Mouse (Mus musculus) kidney, embryonic 15.5 days (tissue): ENCODE measurements around the gene Thyn1. TPM values are rescaled to one million over a fixed set of nuclear protein-coding genes. Genes with fewer than 3 reads are reported as not detected.

Source experiments
- ATAC-seq: fragments of 200-750 bp; cut with Nextera tagmentation; replicated peaks from 2 replicates; pipeline ENCODE4 v1.8.0; 2017; ENCODE audit warnings: moderate TSS enrichment; ENCODE audit not compliant: low FRiP score
- H3K27ac ChIP-seq: fragments of 300-500 bp; sonication (generic); 2 replicates; pipeline ENCODE4 v1.5.1; 2015; ENCODE audit warnings: mild to moderate bottlenecking, inconsistent platforms
- H3K27me3 ChIP-seq: fragments of 300-500 bp; sonication (generic); 2 replicates; pipeline ENCODE4 v1.6.1; 2015; ENCODE audit warnings: inconsistent platforms
- H3K36me3 ChIP-seq: fragments of 300-500 bp; sonication (generic); 2 replicates; pipeline ENCODE4 v1.6.1; 2015; ENCODE audit warnings: inconsistent platforms
- H3K4me1 ChIP-seq: fragments of 300-500 bp; sonication (generic); 2 replicates; pipeline ENCODE4 v1.6.1; 2015; ENCODE audit warnings: inconsistent platforms
- H3K4me2 ChIP-seq: fragments of 300-500 bp; sonication (generic); 2 replicates; pipeline ENCODE4 v1.6.1; 2015; ENCODE audit warnings: moderate library complexity, mild to moderate bottlenecking, inconsistent platforms
- H3K4me3 ChIP-seq: fragments of 300-500 bp; sonication (generic); replicated peaks from 2 replicates; pipeline ENCODE4 v1.5.1; 2015; ENCODE audit warnings: mild to moderate bottlenecking, inconsistent platforms
- H3K9ac ChIP-seq: fragments of 300-500 bp; sonication (generic); 2 replicates; pipeline ENCODE4 v1.6.1; 2015; ENCODE audit warnings: mild to moderate bottlenecking, inconsistent platforms
- H3K9me3 ChIP-seq: fragments of 300-500 bp; sonication (generic); replicated peaks from 2 replicates; pipeline ENCODE4 v1.6.1; 2016; ENCODE audit warnings: inconsistent platforms
- WGBS: fragments of 180-500 bp; shearing (Covaris S2); methylation state at CpG from one replicate; pipeline ENCODE4 v1.1.7; 2015; ENCODE audit warnings: mixed read lengths; 5-methylcytosine and 5-hydroxymethylcytosine counted together
- polyA plus RNA-seq: library from polyadenylated mRNA; unstranded; fragments of >200 nt; fragmentation: Nextera tagmentation; extraction: Ambion mirVana; gene quantifications from 2 replicates; pipeline ENCODE4 v1.2.1, GENCODE M21; 2015

The Thyn1 gene
- polyA plus RNA-seq, 1 experiment from 2014 or later = 156 TPM

- 87% methylated on average over 3 of the region's 3 CpGs for WGBS
- no peak for ATAC-seq
- no peak overlapping the region for H3K4me2 ChIP-seq
- no peaks in the 10 kb centered on the region for H3K9me3 ChIP-seq
- peaks cover 79% of the 10 kb centered on the region for H3K36me3 ChIP-seq
- H3K4me3 ChIP-seq = no peak overlapping the region
- no peak overlapping the region for H3K27ac ChIP-seq
- H3K27me3 ChIP-seq = no peaks in the 10 kb centered on the region
- peaks cover 14% of the 10 kb centered on the region for H3K4me1 ChIP-seq
- no peak overlapping the region for H3K9ac ChIP-seq
Observed at GRCm38 (mm10) chr9:27005231-27005630, 5.7 kb downstream of the Thyn1 start.

DNA sequence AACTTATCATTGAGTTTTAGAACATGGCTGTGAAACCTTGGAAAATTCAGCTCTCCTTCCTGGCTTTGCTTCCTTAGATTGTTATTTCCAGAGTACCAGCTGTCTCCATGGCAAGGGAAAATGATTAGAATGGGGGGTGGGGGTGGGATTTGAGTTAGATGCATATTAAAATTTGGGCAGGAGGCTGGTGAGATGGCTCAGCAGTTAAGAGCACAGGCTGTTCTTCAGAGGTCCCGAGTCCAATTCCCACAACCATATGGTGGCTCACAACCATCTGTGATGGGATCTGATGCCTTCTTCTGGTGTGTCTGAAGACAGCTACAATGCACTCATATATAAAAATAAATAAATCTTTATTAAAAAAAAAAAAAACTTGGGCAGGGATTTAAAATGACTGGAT is 6.4 kb downstream of the Thyn1 start:
- no peak overlapping the region for H3K4me2 ChIP-seq
- H3K4me3 ChIP-seq = no peak overlapping the region
- H3K4me1 ChIP-seq = peaks cover 7% of the 10 kb centered on the region
- WGBS = 84% methylated on average over 1 of the region's 1 CpGs
- ATAC-seq = no peak
- no peaks in the 10 kb centered on the region for H3K9me3 ChIP-seq
- H3K27ac ChIP-seq = no peak overlapping the region
- no peaks in the 10 kb centered on the region for H3K27me3 ChIP-seq
- no peak overlapping the region for H3K9ac ChIP-seq
- peaks cover 86% of the 10 kb centered on the region for H3K36me3 ChIP-seq

DNA sequence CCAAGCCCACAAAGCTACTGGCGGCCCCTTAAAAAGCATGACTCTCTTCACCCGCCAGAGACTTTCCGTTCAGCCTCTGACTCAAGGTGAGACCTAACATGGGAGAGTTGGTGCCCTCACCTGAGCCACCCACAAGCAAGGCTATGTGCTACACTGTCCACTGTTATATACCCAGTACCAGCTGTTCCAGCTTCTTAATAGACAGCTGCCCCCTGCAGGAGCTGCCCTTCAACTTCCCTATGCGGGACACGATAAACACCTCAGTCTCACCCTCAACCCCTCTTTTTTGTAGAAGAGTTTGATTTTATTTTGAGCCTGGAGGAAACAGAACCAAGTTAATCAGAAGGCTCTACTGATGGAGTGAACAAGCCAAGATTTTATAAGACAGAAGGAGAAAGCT is 7.4 kb downstream of the Thyn1 start:
- Histone ChIP-seq H3K4me1 (no peaks in the 10 kb centered on the region), H3K9me3 (no peaks in the 10 kb centered on the region), H3K9ac (no peak overlapping the region), H3K27me3 (no peaks in the 10 kb centered on the region), H3K36me3 (peaks cover 92% of the 10 kb centered on the region), H3K27ac (no peak overlapping the region), H3K4me2 (no peak overlapping the region), H3K4me3 (no peak overlapping the region)
- 96% methylated on average over 5 of the region's 5 CpGs for WGBS
- ATAC-seq = no peak

GRCm38 (mm10) chr9:27009231-27009630 is 9.7 kb downstream of the Thyn1 start:
- no peak overlapping the region for H3K4me2 ChIP-seq

GRCm38 (mm10) chr9:27011572-27011971 is 12.1 kb downstream of the Thyn1 start:
- no peaks in the 10 kb centered on the region for H3K4me1 ChIP-seq
- peaks cover 100% of the 10 kb centered on the region for H3K36me3 ChIP-seq
- ATAC-seq = no peak
- H3K27ac ChIP-seq = no peak overlapping the region
- WGBS = 91% methylated on average over 4 of the region's 4 CpGs
- H3K9ac ChIP-seq = no peak overlapping the region
- H3K4me2 ChIP-seq = no peak overlapping the region
- no peaks in the 10 kb centered on the region for H3K27me3 ChIP-seq
- H3K9me3 ChIP-seq = no peaks in the 10 kb centered on the region
- no peak overlapping the region for H3K4me3 ChIP-seq

More at GRCm38 (mm10) chr9:27009231-27009630, 9.7 kb downstream of the Thyn1 start:
- Histone ChIP-seq H3K9me3 (no peaks in the 10 kb centered on the region), H3K27me3 (no peaks in the 10 kb centered on the region), H3K4me3 (no peak overlapping the region), H3K9ac (no peak overlapping the region), H3K36me3 (peaks cover 100% of the 10 kb centered on the region), H3K27ac (no peak overlapping the region), H3K4me1 (no peaks in the 10 kb centered on the region)
- ATAC-seq = no peak
- 79% methylated on average over 5 of the region's 5 CpGs for WGBS

GRCm38 (mm10) chr9:27018961-27019360 is 19.5 kb downstream of the Thyn1 start:
- H3K9me3 ChIP-seq = no peaks in the 10 kb centered on the region
- H3K4me1 ChIP-seq = no peaks in the 10 kb centered on the region
- 95% methylated on average over 10 of the region's 10 CpGs for WGBS
- no peak overlapping the region for H3K27ac ChIP-seq
- no peak overlapping the region for H3K4me2 ChIP-seq
- H3K27me3 ChIP-seq = no peaks in the 10 kb centered on the region
- H3K9ac ChIP-seq = no peak overlapping the region
- H3K4me3 ChIP-seq = no peak overlapping the region
- peaks cover 72% of the 10 kb centered on the region for H3K36me3 ChIP-seq
- ATAC-seq = no peak

- H3K27ac ChIP-seq = no peak overlapping the region
- 87% methylated on average over 4 of the region's 4 CpGs for WGBS
- no peak overlapping the region for H3K4me2 ChIP-seq
- no peak for ATAC-seq
- H3K36me3 ChIP-seq = peaks cover 30% of the 10 kb centered on the region
- H3K4me3 ChIP-seq = no peak overlapping the region
- H3K9ac ChIP-seq = no peak overlapping the region
- peaks cover 25% of the 10 kb centered on the region for H3K4me1 ChIP-seq
- no peaks in the 10 kb centered on the region for H3K9me3 ChIP-seq
- H3K27me3 ChIP-seq = no peaks in the 10 kb centered on the region
Observed at GRCm38 (mm10) chr9:27023681-27024080, 24.2 kb downstream of the Thyn1 start.

- no peaks in the 10 kb centered on the region for H3K27me3 ChIP-seq
- 85% methylated on average over 1 of the region's 1 CpGs for WGBS
- no peak overlapping the region for H3K27ac ChIP-seq
- ATAC-seq = no peak
- H3K9ac ChIP-seq = no peak overlapping the region
- no peak overlapping the region for H3K4me3 ChIP-seq
- H3K36me3 ChIP-seq = peaks cover 18% of the 10 kb centered on the region
- no peaks in the 10 kb centered on the region for H3K9me3 ChIP-seq
- peaks cover 39% of the 10 kb centered on the region for H3K4me1 ChIP-seq
- peak overlapping the region; percentile 91; the same call in 1 of the 2 replicates for H3K4me2 ChIP-seq
Observed at GRCm38 (mm10) chr9:27026708-27027107, 27.2 kb downstream of the Thyn1 start.

DNA sequence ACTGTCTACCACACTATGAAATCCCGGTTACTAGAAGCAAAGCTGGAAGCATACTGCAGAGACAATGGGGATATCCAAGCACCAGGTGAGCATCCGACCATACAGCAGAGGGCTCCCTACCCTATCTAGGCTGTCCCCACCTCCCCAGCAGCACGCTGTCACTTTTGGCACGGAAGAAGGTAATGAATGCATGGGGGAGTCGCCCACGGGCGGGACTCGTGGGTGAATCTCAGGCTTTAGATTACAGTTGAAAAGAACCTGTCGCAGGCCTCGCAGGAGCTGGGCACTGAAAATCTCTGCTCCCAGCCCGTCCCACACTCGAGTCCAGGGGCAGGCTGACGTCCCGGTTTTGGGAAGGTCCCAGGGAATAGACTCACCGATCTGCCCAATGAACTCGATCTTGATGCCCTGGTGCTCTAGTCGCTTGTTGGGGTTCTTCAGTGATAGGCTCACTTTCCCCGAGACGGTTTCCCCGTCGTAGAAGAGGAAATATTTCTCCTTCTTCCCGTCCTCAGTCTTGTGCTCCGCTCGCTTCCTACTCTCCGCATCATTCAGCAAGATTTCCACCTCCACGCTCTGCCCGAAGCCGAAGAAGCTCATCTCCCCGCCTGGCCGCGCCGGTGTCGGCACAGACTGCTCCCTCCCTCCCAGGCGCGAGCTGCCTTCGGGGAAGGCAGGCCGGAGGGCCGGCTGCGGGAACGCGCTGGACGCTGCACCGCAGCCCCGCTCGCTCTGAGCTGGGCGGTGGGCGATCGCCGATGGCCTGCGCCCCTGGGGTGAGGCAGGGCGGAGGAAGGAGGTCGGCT is 29.7 kb downstream of the Thyn1 start:
- peak overlapping the region; percentile 98 for H3K4me3 ChIP-seq
- peak overlapping the region; percentile 91 for H3K4me2 ChIP-seq
- peaks cover 48% of the 10 kb centered on the region for H3K4me1 ChIP-seq
- WGBS = under 1% methylated on average over 52 of the region's 52 CpGs
- H3K9ac ChIP-seq = peak overlapping the region; percentile 94
- no peaks in the 10 kb centered on the region for H3K27me3 ChIP-seq
- peaks cover 4% of the 10 kb centered on the region; the same call in 1 of the 2 replicates for H3K36me3 ChIP-seq
- peak; percentile 23 for ATAC-seq
- peak overlapping the region; percentile 94 for H3K27ac ChIP-seq
- no peaks in the 10 kb centered on the region for H3K9me3 ChIP-seq

DNA sequence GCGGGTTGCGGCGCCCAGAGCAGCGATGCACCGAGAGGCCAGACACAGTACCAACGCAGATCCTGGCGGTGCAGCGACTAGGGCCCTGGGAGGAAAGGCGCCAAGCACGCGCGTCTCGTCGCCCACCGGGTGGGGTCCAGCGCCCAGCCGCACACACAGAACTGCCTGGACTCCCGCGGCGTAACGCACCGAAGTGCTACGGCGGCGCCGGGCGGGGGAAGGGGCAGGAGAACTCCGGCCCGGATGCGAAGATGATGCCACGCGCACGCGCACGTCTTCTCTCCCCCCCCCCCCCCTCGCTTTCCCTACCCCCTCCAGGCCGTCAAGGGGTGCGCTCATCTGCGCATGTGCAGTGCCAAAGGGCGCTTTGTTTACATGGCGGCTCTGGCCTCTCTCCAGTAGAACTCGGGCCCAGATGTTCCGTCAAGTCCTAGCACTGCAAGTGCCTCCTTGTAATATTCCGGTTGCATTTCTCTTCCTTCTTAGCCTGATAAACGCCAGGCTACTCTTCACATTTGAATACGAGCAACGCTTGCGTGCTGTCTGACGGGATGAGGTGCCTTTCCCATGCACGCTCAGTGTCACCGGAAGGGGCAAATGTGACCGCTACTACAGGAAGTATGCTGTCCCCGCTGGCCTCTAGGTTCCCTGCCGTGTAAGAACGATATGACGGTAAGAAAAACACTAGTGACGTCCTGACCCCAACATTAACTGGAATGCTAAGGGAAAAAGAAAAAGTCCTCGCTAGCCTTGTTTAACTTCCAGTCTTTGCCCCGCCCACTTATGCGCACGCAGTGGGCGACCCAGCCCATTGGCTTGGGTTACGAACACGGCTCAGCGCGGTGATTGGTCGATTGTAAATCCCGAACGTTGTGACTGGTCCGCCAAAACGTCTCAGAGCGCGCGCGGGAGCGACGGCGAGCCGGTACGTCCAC is 30.6 kb downstream of the Thyn1 start, which contains the start of the genes Vps26b and Ncapd3:
Gene Vps26b, minus strand, starts transcription at position 238 of the 935 bp plus-strand sequence.
Gene Ncapd3, plus strand, starts transcription at position 348 of the 935 bp plus-strand sequence.
- under 1% methylated on average over 74 of the region's 80 CpGs for WGBS

GRCm38 (mm10) chr9:27030763-27031100 is 31.2 kb downstream of the Thyn1 start:
- Histone ChIP-seq H3K4me3 (peak overlapping the region; percentile 98), H3K9ac (peak overlapping the region; percentile 77), H3K27me3 (no peaks in the 10 kb centered on the region), H3K27ac (peak overlapping the region; percentile 94), H3K36me3 (peaks cover 5% of the 10 kb centered on the region; the same call in 1 of the 2 replicates), H3K4me2 (peak overlapping the region; percentile 91), H3K9me3 (no peaks in the 10 kb centered on the region), H3K4me1 (peaks cover 48% of the 10 kb centered on the region)
- ATAC-seq = peak; percentile 38
- WGBS = under 1% methylated on average over 17 of the region's 17 CpGs

More for the DNA sequence above, 30.6 kb downstream of the Thyn1 start, which contains the start of the genes Vps26b and Ncapd3:
- H3K4me2 ChIP-seq = peak within 1 kb of the TSS; percentile 91
- peaks cover 4% of the 10 kb centered on the region; the same call in 1 of the 2 replicates for H3K36me3 ChIP-seq
- peak within 1 kb of the TSS; percentile 94 for H3K9ac ChIP-seq
- peaks cover 48% of the 10 kb centered on the region for H3K4me1 ChIP-seq
- no peaks in the 10 kb centered on the region for H3K27me3 ChIP-seq
- peak within 1 kb of the TSS; percentile 98 for H3K4me3 ChIP-seq
- H3K9me3 ChIP-seq = no peaks in the 10 kb centered on the region
- peak within 1 kb of the TSS; percentile 94 for H3K27ac ChIP-seq
- peak; percentile 96 for ATAC-seq

- 89% methylated on average over 5 of the region's 5 CpGs for WGBS
- Histone ChIP-seq H3K27ac (no peak overlapping the region), H3K36me3 (peaks cover 95% of the 10 kb centered on the region), H3K4me1 (no peaks in the 10 kb centered on the region), H3K4me2 (no peak overlapping the region), H3K4me3 (no peak overlapping the region), H3K9me3 (no peaks in the 10 kb centered on the region), H3K27me3 (no peaks in the 10 kb centered on the region), H3K9ac (no peak overlapping the region)
- no peak for ATAC-seq
Observed at GRCm38 (mm10) chr9:27043892-27044291, 44.4 kb downstream of the Thyn1 start.
